Mouse (Mus musculus) bone marrow macrophage, adult 2 months (primary cell): ENCODE results near the gene Lrrn4cl. TPM values are rescaled to one million over a fixed set of nuclear protein-coding genes. Genes with fewer than 3 reads are reported as not detected.
"Not testable (repeated sequence)": the region's sequence is repeated elsewhere in the genome, so short reads cannot be mapped to it uniquely, and the experiment has no call there.

Experiments
- H3K27ac ChIP-seq: 2 replicates; pipeline ENCODE4 v1.5.1; 2012; ENCODE audit warnings: low read depth, low read length; ENCODE audit not compliant: insufficient read depth
- H3K4me1 ChIP-seq: 2 replicates; pipeline ENCODE4 v1.6.1; 2012; ENCODE audit warnings: low read length; ENCODE audit not compliant: control insufficient read depth, insufficient read depth
- H3K4me3 ChIP-seq: 2 replicates; pipeline ENCODE4 v1.5.1; 2012; ENCODE audit warnings: mild to moderate bottlenecking, low read length, moderate library complexity; ENCODE audit not compliant: insufficient read depth
- CTCF ChIP-seq: IDR thresholded peaks from 2 replicates; pipeline ENCODE4 v1.5.1; 2012; ENCODE audit warnings: low read depth, mild to moderate bottlenecking, low read length, moderate library complexity
- POLR2A ChIP-seq: IDR thresholded peaks from 2 replicates; pipeline ENCODE4 v1.6.1; 2012; ENCODE audit warnings: mild to moderate bottlenecking, low read depth, low read length, borderline replicate concordance
- polyA plus RNA-seq: library from polyadenylated mRNA; stranded (reverse); fragments of >200 nt; gene quantifications from 2 replicates; pipeline ENCODE4 v1.2.4, GENCODE M21; 2012; ENCODE audit not compliant: missing spikeins, insufficient read depth, insufficient read length

Lrrn4cl gene
- polyA plus RNA-seq, 1 experiment: not detected

DNA sequence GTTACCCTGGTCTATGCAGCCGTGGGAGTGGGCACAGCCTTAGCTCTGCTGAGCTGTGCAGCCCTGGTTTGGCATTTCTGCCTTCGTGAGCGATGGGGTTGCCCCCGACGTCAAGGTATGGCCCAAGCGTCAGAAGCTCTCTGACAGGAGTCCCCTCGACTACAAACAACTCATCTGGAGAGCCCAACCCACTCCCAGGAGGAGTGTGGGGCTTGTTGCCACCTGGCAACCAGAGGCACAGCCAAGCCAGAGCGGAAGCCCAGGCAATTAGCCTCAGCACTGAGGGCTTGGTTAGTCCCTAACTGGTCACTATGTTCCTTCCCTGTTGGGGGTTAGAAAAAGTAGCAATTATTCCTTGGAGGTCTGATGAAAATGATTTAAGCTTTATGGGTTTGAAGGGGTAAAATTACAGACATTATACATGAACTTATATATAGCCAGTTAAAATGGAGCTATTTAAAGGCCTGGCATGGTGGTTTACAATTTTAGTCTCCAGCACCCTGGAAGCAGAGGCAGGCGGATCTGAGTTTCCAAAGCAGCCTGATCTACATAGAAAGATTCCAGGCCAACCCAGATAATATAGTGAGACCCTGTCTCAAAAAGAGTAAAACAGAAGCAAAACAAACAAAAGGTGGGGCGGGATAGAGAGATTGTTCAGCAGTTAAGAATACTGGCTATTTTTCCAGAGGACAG lies 1.8 kb downstream of the Lrrn4cl start:
- no peak for TF ChIP-seq POLR2A
- TF ChIP-seq CTCF: no peak
- H3K4me3 ChIP-seq: no peak overlapping the region
- H3K4me1 ChIP-seq: peaks cover 15% of the 10 kb centered on the region
- H3K27ac ChIP-seq: no peak overlapping the region

DNA sequence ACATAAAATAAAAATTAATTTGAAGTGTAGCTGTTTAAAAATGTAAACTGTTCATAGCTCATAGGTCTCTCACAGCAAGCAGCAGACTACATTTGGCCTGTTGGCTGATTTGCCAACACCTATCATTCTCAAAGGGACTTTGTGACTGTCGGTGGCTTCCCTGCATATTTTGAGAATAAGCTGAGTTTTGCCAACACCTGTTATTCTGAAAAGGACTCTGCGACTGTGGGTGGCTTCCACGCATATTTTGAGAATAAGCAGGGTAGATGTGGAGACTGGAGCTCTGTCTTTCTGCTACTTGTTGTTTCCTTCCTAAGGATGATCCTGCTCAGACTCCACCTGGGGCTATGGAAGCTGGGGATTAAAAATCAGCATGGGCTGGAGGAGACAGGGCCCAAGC lies 2.5 kb downstream of the Lrrn4cl start:
- Histone ChIP-seq H3K27ac (no peak overlapping the region), H3K4me3 (no peak overlapping the region), H3K4me1 (peaks cover 15% of the 10 kb centered on the region)
- TF ChIP-seq POLR2A: no peak

DNA sequence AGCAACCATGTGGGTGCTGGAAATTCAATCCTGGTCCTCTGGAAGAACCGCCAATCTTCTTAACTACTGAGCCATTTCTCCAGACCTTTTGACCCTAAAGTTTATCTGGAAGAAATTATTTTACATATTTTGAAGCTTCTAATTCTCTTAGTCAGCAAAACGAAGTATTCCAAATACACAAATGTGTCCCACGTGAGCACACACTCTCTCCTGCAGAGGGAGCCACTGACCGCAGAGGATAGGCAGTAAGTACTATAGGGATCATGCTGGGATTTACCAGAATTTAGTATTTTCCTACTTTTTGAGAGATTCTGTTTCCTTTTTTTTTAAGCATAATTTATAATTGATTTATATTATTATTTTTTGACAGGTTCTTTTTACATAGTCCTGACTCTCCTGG lies 7.1 kb downstream of the Lrrn4cl start:
- no peak overlapping the region for H3K4me3 ChIP-seq
- H3K27ac ChIP-seq: no peak overlapping the region
- peak; percentile 32; the same call in 1 of the 2 replicates for TF ChIP-seq CTCF
- TF ChIP-seq POLR2A: no peak
- peaks cover 5% of the 10 kb centered on the region for H3K4me1 ChIP-seq

DNA sequence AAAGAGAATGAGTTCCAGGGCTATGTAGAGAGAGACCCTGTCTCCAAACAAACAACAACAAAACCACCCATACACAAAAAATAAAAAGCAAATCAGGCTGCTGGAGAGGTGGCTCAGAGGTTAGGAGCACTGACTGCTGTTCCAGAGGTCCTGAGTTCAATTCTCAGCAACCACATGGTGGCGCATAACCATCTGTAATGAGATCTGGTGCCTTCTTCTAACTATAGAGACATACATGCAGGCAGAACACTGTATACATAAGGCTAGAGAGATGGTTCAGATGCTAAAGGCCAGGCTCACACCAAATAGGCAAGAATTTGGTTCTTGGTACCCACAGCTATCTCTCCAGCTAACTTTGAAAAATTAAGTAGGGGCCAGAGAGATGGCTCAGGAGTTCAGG lies 8.4 kb downstream of the Lrrn4cl start:
- H3K4me1 ChIP-seq: peaks cover 7% of the 10 kb centered on the region
- TF ChIP-seq CTCF (no peak), POLR2A (no peak)
- H3K27ac ChIP-seq: no peak overlapping the region
- no peak overlapping the region for H3K4me3 ChIP-seq

DNA sequence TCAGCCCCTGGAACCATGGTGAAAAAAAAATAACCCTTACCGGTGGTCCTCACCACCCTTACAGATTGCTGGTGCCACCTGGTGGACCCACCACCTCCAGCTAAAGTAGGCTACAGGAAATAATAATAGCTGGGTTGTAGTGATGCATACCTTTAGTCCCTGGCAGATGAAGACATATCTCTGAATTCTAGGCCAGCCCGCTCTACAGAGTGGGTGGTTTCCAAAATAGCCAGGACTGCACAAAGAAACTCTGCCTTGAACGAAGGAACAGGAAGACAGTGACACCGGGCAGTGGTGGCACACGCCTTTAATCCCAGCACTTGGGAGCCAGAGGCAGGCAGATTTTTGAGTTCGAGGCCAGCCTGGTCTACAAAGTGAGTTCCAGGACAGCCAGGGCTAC lies 13.7 kb downstream of the Lrrn4cl start:
- no peak for TF ChIP-seq CTCF
- no peak for TF ChIP-seq POLR2A
- Histone ChIP-seq H3K4me1 (peaks cover 2% of the 10 kb centered on the region; the same call in 1 of the 2 replicates), H3K4me3 (no peak overlapping the region), H3K27ac (no peak overlapping the region)

DNA sequence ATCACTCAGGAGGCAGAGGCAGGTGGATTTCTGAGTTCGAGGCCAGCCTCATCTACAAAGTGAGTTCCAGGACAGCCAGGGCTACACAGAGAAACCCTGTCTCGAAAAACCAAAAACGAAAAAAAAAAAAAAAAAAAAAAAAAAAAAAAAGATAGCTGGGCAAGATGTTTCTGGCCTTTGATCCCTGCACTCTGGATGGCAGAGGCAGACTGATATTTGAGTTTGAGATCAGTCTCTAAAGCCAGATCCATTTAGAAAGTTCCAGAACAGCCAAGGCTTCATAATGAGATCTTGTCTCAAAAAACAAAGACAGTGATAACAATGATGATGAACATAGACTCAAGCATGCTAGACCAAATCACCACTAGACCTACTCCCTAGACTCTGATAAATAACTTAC lies 19.8 kb downstream of the Lrrn4cl start:
- H3K4me1 ChIP-seq: peaks cover 13% of the 10 kb centered on the region
- not testable (repeated sequence) for H3K27ac ChIP-seq, H3K4me3 ChIP-seq

DNA sequence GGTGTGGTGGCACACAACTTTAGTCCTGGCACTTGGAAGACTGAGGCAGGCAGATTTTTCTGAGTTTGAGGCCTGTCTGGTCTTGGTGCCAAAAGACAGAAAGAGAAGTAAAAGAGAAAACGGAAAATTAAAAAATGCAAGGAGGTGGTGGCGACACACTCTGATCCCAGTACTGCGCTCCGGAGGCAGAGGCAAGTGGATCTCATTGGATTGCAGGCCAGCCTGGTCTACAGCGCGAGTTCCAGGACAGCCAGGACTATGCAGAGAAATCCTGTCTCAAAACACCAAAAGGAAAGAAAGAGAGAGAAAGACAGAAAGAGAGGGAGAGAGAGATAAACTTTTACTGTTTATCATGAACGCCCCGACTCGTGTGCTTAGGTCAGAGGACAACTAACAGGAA lies 20.3 kb downstream of the Lrrn4cl start:
- Histone ChIP-seq H3K4me3 (peak overlapping the region; percentile 98), H3K27ac (peak overlapping the region; percentile 60)
- no peak for TF ChIP-seq POLR2A
- no peak for TF ChIP-seq CTCF

DNA sequence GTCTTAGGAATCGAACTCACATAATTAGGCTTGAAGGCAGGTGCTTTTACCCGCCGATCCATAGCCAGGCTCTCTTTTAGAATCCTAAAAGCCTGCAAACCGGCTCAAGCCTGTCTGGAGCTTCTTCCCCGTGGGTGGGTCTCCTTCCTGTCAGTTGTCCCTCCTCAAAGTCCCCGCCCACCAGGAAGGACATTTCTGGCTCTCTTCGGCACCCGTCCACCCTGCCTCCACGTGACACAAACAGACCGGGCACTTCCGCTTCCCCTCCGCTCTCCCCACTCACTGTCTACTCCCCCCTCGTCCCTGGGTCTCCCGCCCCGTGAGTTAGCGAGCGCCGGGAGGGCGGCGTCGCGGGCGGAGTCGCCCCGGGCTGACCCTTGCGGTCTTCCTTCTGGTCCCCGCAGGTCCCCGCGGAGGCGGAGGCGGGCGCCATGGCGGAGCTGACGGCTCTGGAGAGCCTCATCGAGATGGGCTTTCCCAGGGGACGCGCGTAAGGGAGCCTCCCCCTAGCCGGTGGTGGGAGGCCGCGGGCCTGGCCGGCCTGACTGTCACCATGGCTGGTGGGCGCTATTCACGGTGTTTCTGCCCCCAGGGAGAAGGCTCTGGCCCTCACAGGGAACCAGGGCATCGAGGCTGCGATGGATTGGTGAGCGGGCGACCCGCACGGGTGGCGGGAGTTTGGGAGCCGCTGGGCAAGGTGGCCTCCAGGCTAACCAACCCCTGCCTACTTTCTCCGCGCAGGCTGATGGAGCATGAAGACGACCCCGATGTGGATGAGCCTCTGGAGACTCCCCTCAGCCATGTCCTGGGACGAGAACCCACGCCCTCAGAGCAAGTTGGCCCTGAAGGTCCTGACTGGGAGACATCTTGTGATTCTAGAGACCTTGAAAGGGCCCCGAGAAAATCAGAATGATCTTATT lies 21.0 kb downstream of the Lrrn4cl start, which contains the start of gene Ubxn1:
TSS of gene Ubxn1 (plus strand) at position 230 of the 920 bp plus-strand sequence.
- TF ChIP-seq POLR2A (0 out of 2 replicates have a peak, but pooled peaks have one; percentile 50), CTCF (no peak)
- Histone ChIP-seq H3K27ac (peak within 1 kb of the TSS; percentile 74), H3K4me3 (peak within 1 kb of the TSS; percentile 98), H3K4me1 (peaks cover 13% of the 10 kb centered on the region)

More for the DNA sequence above, 20.3 kb downstream of the Lrrn4cl start:
- peaks cover 13% of the 10 kb centered on the region for H3K4me1 ChIP-seq

DNA sequence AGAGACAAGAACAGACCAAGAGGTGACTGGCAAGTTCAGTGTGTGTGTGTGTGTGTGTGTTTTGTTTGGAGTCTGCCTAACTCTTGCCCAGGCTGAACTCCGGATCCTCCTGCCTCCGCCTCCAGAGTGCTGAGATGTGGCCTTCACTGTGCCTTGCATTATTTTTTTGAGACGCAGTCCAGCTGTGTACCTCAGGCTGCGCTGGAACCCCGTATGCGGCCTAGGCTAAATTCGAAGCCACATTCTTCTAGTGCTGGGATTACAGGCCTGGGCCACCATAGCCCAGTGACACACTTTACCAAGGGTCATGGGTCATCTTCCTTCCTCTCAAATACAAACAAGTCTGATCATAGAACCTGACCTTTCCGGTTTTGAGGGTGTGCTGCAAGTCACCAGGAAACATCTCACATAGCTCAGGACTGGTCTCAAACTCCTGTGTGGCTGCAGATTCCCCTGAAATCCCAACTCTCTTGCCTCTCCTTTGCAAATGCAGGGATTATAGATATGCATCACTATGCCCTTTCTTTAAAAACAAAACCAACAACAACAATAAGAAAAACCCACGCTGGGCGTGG lies 21.8 kb downstream of the Lrrn4cl start:
- H3K4me1 ChIP-seq: peaks cover 13% of the 10 kb centered on the region
- TF ChIP-seq CTCF: no peak
- TF ChIP-seq POLR2A: no peak
- H3K4me3 ChIP-seq: peak overlapping the region; percentile 98
- peak overlapping the region; percentile 74 for H3K27ac ChIP-seq

DNA sequence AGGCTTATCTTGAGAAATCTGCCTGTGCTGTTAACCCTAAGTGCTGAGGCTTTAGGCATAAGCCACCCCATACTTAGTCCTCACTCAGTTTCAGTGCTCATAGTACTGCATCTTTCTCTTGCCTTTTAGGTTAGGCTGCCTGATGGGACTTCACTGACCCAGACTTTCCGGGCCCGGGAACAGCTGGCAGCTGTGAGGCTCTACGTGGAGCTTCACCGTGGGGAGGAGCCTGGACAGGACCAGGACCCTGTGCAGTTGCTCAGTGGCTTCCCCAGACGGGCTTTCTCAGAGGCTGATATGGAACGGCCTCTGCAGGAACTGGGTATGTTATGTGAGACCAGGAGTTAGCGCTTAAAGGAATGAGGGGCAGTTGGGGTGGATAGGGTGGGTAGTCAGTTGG lies 24.5 kb downstream of the Lrrn4cl start:
- TF ChIP-seq CTCF: no peak
- no peak for TF ChIP-seq POLR2A
- Histone ChIP-seq H3K4me1 (peaks cover 13% of the 10 kb centered on the region), H3K4me3 (no peak overlapping the region), H3K27ac (no peak overlapping the region)
